Mouse (Mus musculus) cortical plate, adult 2 months (tissue): Measurements from ENCODE around the gene Zfand6.

Experiments used
- CTCF ChIP-seq: fragments of 200-500 bp; IDR thresholded peaks from 2 replicates; pipeline ENCODE4 v1.5.1; 2011; ENCODE audit warnings: mild to moderate bottlenecking, control low read depth, low read length; ENCODE audit not compliant: insufficient read depth; ENCODE audit errors: extremely low read depth
- POLR2A ChIP-seq: fragments of 200-500 bp; IDR thresholded peaks from 2 replicates; pipeline ENCODE4 v1.6.1; 2011; ENCODE audit warnings: mild to moderate bottlenecking, low read length, control low read depth; ENCODE audit not compliant: insufficient read depth; ENCODE audit errors: extremely low read depth

- TF ChIP-seq POLR2A (no peak), CTCF (no peak)
These were observed 17.1 kb upstream of the Zfand6 start for GRCm38 (mm10) chr7:84706877-84707276.
